Mouse (Mus musculus) bone marrow, adult 2 months (tissue): ENCODE measurements around the gene Gm21992. TPM values are rescaled to one million over a fixed set of nuclear protein-coding genes. Genes with fewer than 3 reads are reported as not detected.

ENCODE experiments used
- H3K27ac ChIP-seq: fragments of 200-500 bp; 2 replicates; pipeline ENCODE4 v1.5.1; 2012; ENCODE audit warnings: low read depth, mild to moderate bottlenecking, control low read depth, inconsistent platforms, low read length; ENCODE audit not compliant: control insufficient read depth, poor library complexity, insufficient read depth
- H3K4me1 ChIP-seq: fragments of 200-500 bp; 2 replicates; pipeline ENCODE4 v1.6.1; 2011; ENCODE audit warnings: low read length; ENCODE audit not compliant: control insufficient read depth, insufficient read depth
- H3K4me3 ChIP-seq: fragments of 200-500 bp; replicated peaks from 2 replicates; pipeline ENCODE3; 2011; ENCODE audit warnings: mild to moderate bottlenecking, low read depth, low read length, control low read depth; ENCODE audit not compliant: control insufficient read depth
- CTCF ChIP-seq: fragments of 200-500 bp; IDR thresholded peaks from 2 replicates; pipeline ENCODE4 v1.5.1; 2011; ENCODE audit warnings: low read length, control low read depth; ENCODE audit not compliant: control insufficient read depth, insufficient read depth
- POLR2A ChIP-seq: fragments of 200-500 bp; IDR thresholded peaks from 2 replicates; pipeline ENCODE4 v1.6.1; 2011; ENCODE audit warnings: low read depth, mild to moderate bottlenecking, control low read depth, low read length, borderline replicate concordance; ENCODE audit not compliant: control insufficient read depth
- WGBS: fragments of 180-500 bp; shearing (Covaris S2); methylation state at CpG from one replicate; pipeline ENCODE4 v1.1.7; 2018; 5-methylcytosine and 5-hydroxymethylcytosine counted together
- polyA plus RNA-seq: library from polyadenylated mRNA; stranded (reverse); fragments of >200 nt; gene quantifications from 2 replicates; pipeline ENCODE4 v1.2.4, GENCODE M21; 2011; ENCODE audit warnings: low replicate concordance; ENCODE audit not compliant: missing spikeins, insufficient read depth, insufficient read length

Gene Gm21992
- polyA plus RNA-seq, 1 experiment = 40.7 TPM

- H3K4me1 ChIP-seq = no peaks in the 10 kb centered on the region
- H3K4me3 ChIP-seq = no peak overlapping the region
- WGBS = 86% methylated on average over 14 of the region's 14 CpGs
- H3K27ac ChIP-seq = no peak overlapping the region
- TF ChIP-seq CTCF = no peak
- no peak for TF ChIP-seq POLR2A
Observed at GRCm38 (mm10) chr19:4716756-4717155, 94.7 kb downstream of the Gm21992 start.

DNA sequence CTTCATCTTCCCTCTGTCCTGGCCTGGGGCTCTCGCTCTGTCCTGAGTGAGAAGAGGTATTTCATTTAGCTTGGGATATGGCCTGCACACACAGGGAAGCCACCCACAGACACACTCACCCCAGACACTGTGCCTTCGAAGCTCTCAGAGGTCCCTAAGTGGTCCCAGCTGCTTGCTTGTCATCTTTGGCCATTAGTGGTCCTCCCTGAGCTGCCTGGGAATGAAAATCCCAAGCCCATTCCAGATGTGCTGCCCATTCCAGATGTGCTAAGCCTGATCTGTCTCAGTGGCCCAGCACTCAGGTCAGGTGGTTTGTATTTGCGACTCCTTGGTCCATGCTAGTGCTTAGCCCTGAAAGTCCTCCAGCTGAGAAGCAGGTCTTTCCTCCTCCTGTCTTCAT is 97.5 kb downstream of the Gm21992 start:
- no peaks in the 10 kb centered on the region for H3K4me1 ChIP-seq
- H3K4me3 ChIP-seq = no peak overlapping the region
- 75% methylated on average over 3 of the region's 3 CpGs for WGBS
- TF ChIP-seq CTCF = no peak
- TF ChIP-seq POLR2A = no peak
- no peak overlapping the region for H3K27ac ChIP-seq

GRCm38 (mm10) chr19:4712781-4713526 is 98.5 kb downstream of the Gm21992 start:
- WGBS = 14% methylated on average over 13 of the region's 13 CpGs
- no peak overlapping the region for H3K4me3 ChIP-seq
- H3K4me1 ChIP-seq = no peaks in the 10 kb centered on the region
- TF ChIP-seq CTCF (no peak), POLR2A (no peak)
- H3K27ac ChIP-seq = no peak overlapping the region

GRCm38 (mm10) chr19:4712156-4712780 is 99.1 kb downstream of the Gm21992 start:
- Histone ChIP-seq H3K4me3 (no peak overlapping the region), H3K27ac (no peak overlapping the region), H3K4me1 (no peaks in the 10 kb centered on the region)
- 2% methylated on average over 60 of the region's 60 CpGs for WGBS
- TF ChIP-seq CTCF = no peak
- no peak for TF ChIP-seq POLR2A

DNA sequence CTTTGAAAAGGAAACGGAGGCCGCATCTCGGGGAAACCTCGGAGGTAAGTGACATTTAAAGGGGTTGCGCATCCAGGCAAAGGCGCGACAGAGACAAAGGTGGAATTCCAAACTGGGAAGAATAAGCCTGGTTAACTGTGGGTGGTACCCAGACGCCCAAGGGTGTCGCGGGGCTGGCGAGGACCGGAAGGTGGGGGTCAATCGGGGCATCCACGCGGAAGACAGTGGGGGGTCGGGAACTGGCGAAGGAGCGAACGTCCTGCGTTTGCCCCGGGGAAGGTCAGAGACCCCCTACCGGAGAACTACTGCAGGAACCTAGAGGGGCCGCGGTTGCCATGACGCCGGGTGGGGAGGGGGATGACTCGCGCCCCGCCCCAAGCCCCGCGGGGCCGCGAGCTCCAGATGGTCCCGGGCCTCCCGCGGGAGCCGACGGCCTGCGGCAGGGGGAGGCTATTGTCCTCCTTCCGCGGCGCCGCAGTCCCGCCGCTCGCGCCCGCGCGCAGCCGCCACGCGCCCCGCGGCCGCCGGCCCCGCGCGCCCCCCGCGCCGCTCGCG is 99.7 kb downstream of the Gm21992 start:
- TF ChIP-seq CTCF (no peak), POLR2A (no peak)
- no peak overlapping the region; the same call in 1 of the 2 replicates for H3K27ac ChIP-seq
- no peaks in the 10 kb centered on the region for H3K4me1 ChIP-seq
- no peak overlapping the region for H3K4me3 ChIP-seq
- WGBS = 3% methylated on average over 61 of the region's 65 CpGs

GRCm38 (mm10) chr19:4711098-4711600 is 100.3 kb downstream of the Gm21992 start, which contains the start of gene Sptbn2:
TSS of gene Sptbn2 (plus strand) at chr19:4711167.
- H3K4me3 ChIP-seq = no peak within 1 kb of the TSS
- TF ChIP-seq CTCF (no peak), POLR2A (no peak)
- H3K4me1 ChIP-seq = no peaks in the 10 kb centered on the region
- no peak within 1 kb of the TSS; the same call in 1 of the 2 replicates for H3K27ac ChIP-seq
- WGBS = 43% methylated on average over 13 of the region's 13 CpGs

GRCm38 (mm10) chr19:4708765-4709164 is 102.6 kb downstream of the Gm21992 start:
- Histone ChIP-seq H3K27ac (no peak overlapping the region), H3K4me3 (no peak overlapping the region), H3K4me1 (no peaks in the 10 kb centered on the region)
- WGBS = 56% methylated on average over 10 of the region's 10 CpGs
- no peak for TF ChIP-seq POLR2A
- TF ChIP-seq CTCF = no peak

DNA sequence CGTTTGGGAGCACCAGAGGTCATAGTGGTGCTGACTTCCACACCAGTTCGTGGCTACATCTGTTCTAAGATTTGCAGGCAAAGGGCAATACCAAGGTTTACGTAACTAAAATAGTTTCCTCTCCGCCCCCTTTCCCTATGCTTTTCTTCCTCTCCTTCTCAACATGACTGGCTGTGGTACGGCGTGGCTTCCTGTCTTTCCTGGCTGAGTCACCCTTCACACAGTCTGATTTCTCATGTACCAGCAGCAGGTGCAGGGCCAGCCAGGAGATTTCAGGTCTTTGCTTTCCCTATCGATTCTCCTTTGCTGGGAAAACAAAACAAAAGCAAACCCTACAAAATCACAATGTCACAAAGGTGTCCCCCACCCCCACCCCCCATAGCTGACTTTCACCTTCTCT is 110.2 kb downstream of the Gm21992 start:
- H3K4me3 ChIP-seq = no peak overlapping the region
- no peak overlapping the region for H3K27ac ChIP-seq
- H3K4me1 ChIP-seq = no peaks in the 10 kb centered on the region; the same call in 1 of the 2 replicates
- WGBS = 2% methylated on average over 7 of the region's 7 CpGs
- TF ChIP-seq CTCF = no peak
- no peak for TF ChIP-seq POLR2A
